Mouse (Mus musculus) neural tube, embryonic 11.5 days (tissue): ENCODE data around the gene Zdhhc14. TPM values are rescaled to one million over a fixed set of nuclear protein-coding genes. Genes with fewer than 3 reads are reported as not detected.

Experiments
- ATAC-seq: fragments of 200-750 bp; cut with Nextera tagmentation; 2 replicates; pipeline ENCODE4 v1.8.0; 2017; ENCODE audit warnings: moderate number of reproducible peaks, mild to moderate bottlenecking, moderate TSS enrichment, moderate library complexity; ENCODE audit not compliant: insufficient read depth, low FRiP score, low TSS enrichment
- DNase-seq: peaks from one replicate; pipeline ENCODE4 v3.0.0-alpha.2; 2015; ENCODE audit warnings: low spot score
- H3K27ac ChIP-seq: fragments of 300-500 bp; sonication (generic); 2 replicates; pipeline ENCODE4 v1.5.1; 2014; ENCODE audit warnings: low read depth, mild to moderate bottlenecking, low read length
- H3K27me3 ChIP-seq: fragments of 300-500 bp; sonication (generic); 2 replicates; pipeline ENCODE4 v1.6.1; 2014; ENCODE audit warnings: mild to moderate bottlenecking, low read length, mixed read lengths; ENCODE audit not compliant: control insufficient read depth, insufficient read depth
- H3K36me3 ChIP-seq: fragments of 300-500 bp; sonication (generic); 2 replicates; pipeline ENCODE4 v1.6.1; 2014; ENCODE audit warnings: mild to moderate bottlenecking, low read length, moderate library complexity, mixed read lengths; ENCODE audit not compliant: control insufficient read depth, insufficient read depth
- H3K4me1 ChIP-seq: fragments of 300-500 bp; sonication (generic); 2 replicates; pipeline ENCODE4 v1.6.1; 2014; ENCODE audit warnings: low read length, mixed read lengths; ENCODE audit not compliant: control insufficient read depth, insufficient read depth
- H3K4me2 ChIP-seq: fragments of 300-500 bp; sonication (generic); 2 replicates; pipeline ENCODE4 v1.6.1; 2014; ENCODE audit warnings: low read depth, mild to moderate bottlenecking, moderate library complexity
- H3K4me3 ChIP-seq: fragments of 300-500 bp; sonication (generic); 2 replicates; pipeline ENCODE4 v1.5.1; 2014; ENCODE audit warnings: low read depth, low read length
- H3K9ac ChIP-seq: fragments of 300-500 bp; sonication (generic); 2 replicates; pipeline ENCODE4 v1.6.1; 2014; ENCODE audit warnings: mild to moderate bottlenecking, low read length
- H3K9me3 ChIP-seq: fragments of 300-500 bp; sonication (generic); 2 replicates; pipeline ENCODE4 v1.6.1; 2016; ENCODE audit warnings: low read length; ENCODE audit not compliant: control insufficient read depth
- WGBS: fragments of 180-500 bp; shearing (Covaris S2); extraction: QIAGEN DNeasy Blood & Tissue Kit; methylation state at CpG from one replicate; pipeline ENCODE4 v1.1.7; 2014; 5-methylcytosine and 5-hydroxymethylcytosine counted together
- polyA plus RNA-seq: library from polyadenylated mRNA; unstranded; fragments of >200 nt; fragmentation: Nextera tagmentation; extraction: Ambion mirVana; gene quantifications from 2 replicates; pipeline ENCODE4 v1.2.1, GENCODE M21; 2014

The Zdhhc14 gene
- polyA plus RNA-seq, 1 experiment from 2014 or later: 2.6 TPM

DNA sequence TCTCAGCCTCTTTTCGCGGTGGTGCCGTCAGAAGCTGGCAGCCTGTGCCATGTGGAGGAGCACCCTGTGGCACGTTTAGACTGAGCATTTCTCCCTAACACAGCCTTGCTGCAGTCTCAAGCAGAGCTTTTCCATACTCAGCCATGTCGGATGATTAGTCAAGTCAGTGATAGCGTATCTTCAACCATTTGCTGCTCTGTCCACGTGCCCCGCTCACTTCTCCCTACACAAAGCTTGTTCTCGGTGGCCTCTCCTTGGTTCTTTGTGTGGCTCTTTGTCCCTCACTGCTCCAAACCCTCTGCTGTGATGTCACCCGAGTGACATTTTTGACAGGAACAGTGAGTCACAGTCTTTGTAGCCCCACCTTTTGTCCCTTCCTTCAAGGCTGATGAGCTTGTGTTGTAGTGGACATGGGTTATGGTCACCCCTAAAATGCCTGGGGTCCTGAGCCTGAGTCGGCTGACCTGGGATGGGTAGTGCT lies 44.8 kb downstream of the Zdhhc14 start:
- Histone ChIP-seq H3K36me3 (no peaks in the 10 kb centered on the region), H3K4me3 (no peak overlapping the region), H3K27ac (no peak overlapping the region), H3K9me3 (no peaks in the 10 kb centered on the region), H3K9ac (no peak overlapping the region), H3K4me2 (no peak overlapping the region), H3K4me1 (no peaks in the 10 kb centered on the region), H3K27me3 (no peaks in the 10 kb centered on the region)
- no peak for DNase-seq
- WGBS: 76% methylated on average over 11 of the region's 11 CpGs
- ATAC-seq: no peak

GRCm38 (mm10) chr17:5542177-5542576 lies 49.8 kb downstream of the Zdhhc14 start:
- H3K4me3 ChIP-seq: no peak overlapping the region
- H3K9me3 ChIP-seq: no peaks in the 10 kb centered on the region
- no peak overlapping the region for H3K9ac ChIP-seq
- no peak overlapping the region for H3K27ac ChIP-seq
- DNase-seq: no peak
- no peaks in the 10 kb centered on the region for H3K27me3 ChIP-seq
- 86% methylated on average over 2 of the region's 2 CpGs for WGBS
- no peak for ATAC-seq
- H3K36me3 ChIP-seq: no peaks in the 10 kb centered on the region
- H3K4me1 ChIP-seq: no peaks in the 10 kb centered on the region
- H3K4me2 ChIP-seq: no peak overlapping the region

- no peaks in the 10 kb centered on the region for H3K9me3 ChIP-seq
- H3K4me3 ChIP-seq: no peak overlapping the region
- DNase-seq: no peak
- no peak overlapping the region for H3K9ac ChIP-seq
- H3K27me3 ChIP-seq: no peaks in the 10 kb centered on the region
- no peak overlapping the region for H3K27ac ChIP-seq
- no peaks in the 10 kb centered on the region for H3K36me3 ChIP-seq
- H3K4me1 ChIP-seq: no peaks in the 10 kb centered on the region
- ATAC-seq: no peak
- H3K4me2 ChIP-seq: no peak overlapping the region
- 76% methylated on average over 5 of the region's 5 CpGs for WGBS
Measured at GRCm38 (mm10) chr17:5544065-5544464, 51.7 kb downstream of the Zdhhc14 start.

DNA sequence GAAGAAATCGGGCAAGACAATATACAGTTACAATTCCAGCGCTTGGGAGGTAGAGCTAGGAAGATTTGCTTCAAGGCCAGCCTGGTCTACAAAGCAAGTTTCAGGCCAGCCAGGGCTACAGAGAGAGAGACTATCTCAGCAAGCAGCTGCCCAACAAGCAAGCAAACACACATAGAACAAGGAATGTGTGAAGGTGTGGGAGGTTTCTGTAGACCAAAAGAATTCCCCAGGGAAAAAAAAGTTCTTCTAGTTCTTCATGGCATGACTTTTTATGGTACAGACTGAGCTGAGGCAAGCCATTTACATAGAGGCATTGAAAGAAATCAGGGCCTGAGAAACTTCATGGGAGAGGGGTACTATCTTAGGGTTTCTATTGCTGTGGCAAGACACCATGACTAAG lies 52.7 kb downstream of the Zdhhc14 start:
- Histone ChIP-seq H3K4me3 (no peak overlapping the region), H3K4me2 (no peak overlapping the region), H3K4me1 (no peaks in the 10 kb centered on the region), H3K9me3 (no peaks in the 10 kb centered on the region), H3K36me3 (no peaks in the 10 kb centered on the region), H3K27me3 (no peaks in the 10 kb centered on the region), H3K27ac (no peak overlapping the region), H3K9ac (no peak overlapping the region)
- no peak for ATAC-seq
- 90% methylated on average over 2 of the region's 2 CpGs for WGBS
- DNase-seq: no peak

DNA sequence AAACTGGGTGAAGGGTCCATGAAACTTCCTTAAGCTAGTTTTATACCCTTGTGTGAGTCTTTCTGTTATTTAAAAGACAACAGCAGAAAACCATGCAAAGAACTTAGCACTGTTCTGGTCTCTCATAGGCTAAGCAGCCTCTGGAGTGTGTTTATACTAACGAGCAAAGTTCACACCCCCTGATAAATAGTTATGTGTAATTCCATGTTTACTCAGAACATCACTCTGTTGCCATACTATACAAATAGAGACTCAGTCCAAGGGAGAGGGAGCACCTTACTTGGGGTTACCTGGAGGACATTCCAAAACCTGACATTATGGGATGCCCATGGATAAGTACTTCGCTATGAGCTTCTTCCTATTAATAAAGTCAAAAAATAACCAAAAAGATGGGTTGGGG lies 56.2 kb downstream of the Zdhhc14 start:
- no peak for ATAC-seq
- WGBS: 93% methylated on average over 2 of the region's 2 CpGs

GRCm38 (mm10) chr17:5549460-5549859 lies 57.1 kb downstream of the Zdhhc14 start:
- ATAC-seq (no peak), DNase-seq (no peak)
- H3K4me1 ChIP-seq: no peaks in the 10 kb centered on the region
- no peaks in the 10 kb centered on the region for H3K27me3 ChIP-seq
- H3K4me3 ChIP-seq: no peak overlapping the region
- no peaks in the 10 kb centered on the region for H3K36me3 ChIP-seq
- H3K27ac ChIP-seq: no peak overlapping the region
- 94% methylated on average over 6 of the region's 6 CpGs for WGBS
- no peak overlapping the region for H3K4me2 ChIP-seq
- no peaks in the 10 kb centered on the region for H3K9me3 ChIP-seq
- H3K9ac ChIP-seq: no peak overlapping the region

More for the DNA sequence above, 56.2 kb downstream of the Zdhhc14 start:
- Histone ChIP-seq H3K4me1 (no peaks in the 10 kb centered on the region), H3K4me3 (no peak overlapping the region), H3K9ac (no peak overlapping the region), H3K27me3 (no peaks in the 10 kb centered on the region), H3K27ac (no peak overlapping the region), H3K9me3 (no peaks in the 10 kb centered on the region), H3K36me3 (no peaks in the 10 kb centered on the region), H3K4me2 (no peak overlapping the region)
- DNase-seq: no peak

DNA sequence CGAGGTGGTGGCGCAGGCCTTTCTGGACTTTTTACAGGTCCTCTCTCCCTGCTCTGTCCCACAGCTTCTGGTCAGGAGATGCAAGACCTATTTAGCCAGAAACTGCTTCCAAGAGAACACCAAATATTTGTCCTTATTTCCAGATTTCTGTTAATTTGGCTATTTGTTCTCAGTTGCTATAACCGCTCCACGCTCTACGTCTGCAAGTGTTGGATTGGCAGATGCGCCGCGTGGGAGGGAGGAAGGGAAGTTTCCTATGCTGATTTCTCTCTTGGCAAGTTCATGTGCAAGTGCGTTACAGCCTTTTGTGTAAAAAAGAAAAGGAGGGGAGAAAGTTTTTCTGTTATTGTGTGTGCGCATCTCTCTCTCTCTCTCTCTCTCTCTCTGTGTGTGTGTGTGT lies 58.1 kb downstream of the Zdhhc14 start:
- Histone ChIP-seq H3K9me3 (no peaks in the 10 kb centered on the region), H3K27me3 (no peaks in the 10 kb centered on the region)

GRCm38 (mm10) chr17:5551136-5551535 lies 58.8 kb downstream of the Zdhhc14 start:
- no peak overlapping the region for H3K27ac ChIP-seq
- H3K4me1 ChIP-seq: no peaks in the 10 kb centered on the region
- 90% methylated on average over 3 of the region's 3 CpGs for WGBS
- no peak overlapping the region for H3K4me2 ChIP-seq
- DNase-seq: no peak
- no peak overlapping the region for H3K9ac ChIP-seq
- no peaks in the 10 kb centered on the region for H3K9me3 ChIP-seq
- H3K27me3 ChIP-seq: no peaks in the 10 kb centered on the region
- H3K36me3 ChIP-seq: no peaks in the 10 kb centered on the region
- no peak for ATAC-seq
- H3K4me3 ChIP-seq: no peak overlapping the region

More for the DNA sequence above, 58.1 kb downstream of the Zdhhc14 start:
- Histone ChIP-seq H3K4me3 (no peak overlapping the region), H3K36me3 (no peaks in the 10 kb centered on the region), H3K4me2 (no peak overlapping the region), H3K4me1 (no peaks in the 10 kb centered on the region), H3K9ac (no peak overlapping the region), H3K27ac (no peak overlapping the region)
- 91% methylated on average over 10 of the region's 10 CpGs for WGBS
- DNase-seq: no peak
- no peak for ATAC-seq

- Histone ChIP-seq H3K9me3 (no peaks in the 10 kb centered on the region), H3K36me3 (no peaks in the 10 kb centered on the region), H3K4me3 (no peak overlapping the region), H3K27ac (no peak overlapping the region), H3K4me2 (no peak overlapping the region), H3K9ac (no peak overlapping the region), H3K27me3 (no peaks in the 10 kb centered on the region), H3K4me1 (no peaks in the 10 kb centered on the region)
- no peak for DNase-seq
- no peak for ATAC-seq
- whole genome bisulfite sequencing: 73% methylated on average over 14 of the region's 14 CpGs
Measured at GRCm38 (mm10) chr17:5552036-5552760, 59.8 kb downstream of the Zdhhc14 start.
